Mouse (Mus musculus): ENCODE results near the gene Ceacam9.

The Ceacam9 gene

DNA sequence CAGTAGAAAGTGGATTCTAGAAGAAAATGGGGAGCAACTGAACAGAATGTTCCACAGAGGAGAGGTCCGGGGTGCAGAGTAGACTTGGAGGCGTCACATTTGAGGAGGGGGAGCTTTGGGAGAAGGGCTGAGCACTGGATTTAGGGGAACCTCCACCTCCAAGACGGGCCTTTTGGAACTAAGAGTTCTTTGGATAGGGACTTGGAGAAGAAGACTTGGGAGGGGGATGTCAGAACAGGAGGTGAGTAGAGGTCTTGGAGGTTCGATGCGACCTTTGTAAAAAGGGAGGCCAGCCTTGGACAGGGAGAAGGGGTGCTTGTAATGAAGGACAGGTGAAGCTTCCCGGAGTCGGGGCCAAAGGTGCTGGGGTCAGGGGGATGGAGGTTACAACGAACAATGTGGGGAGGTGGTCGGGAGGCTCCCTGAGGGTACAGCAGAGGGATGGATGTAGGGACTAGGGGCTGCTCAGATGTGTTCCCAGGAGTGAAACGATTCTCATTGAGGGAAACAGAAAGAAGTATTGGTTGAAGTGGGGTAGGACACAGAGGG is 17.4 kb downstream of the Ceacam9 start:
- DNase-seq (ENCODE audit: low read depth): no peak

DNA sequence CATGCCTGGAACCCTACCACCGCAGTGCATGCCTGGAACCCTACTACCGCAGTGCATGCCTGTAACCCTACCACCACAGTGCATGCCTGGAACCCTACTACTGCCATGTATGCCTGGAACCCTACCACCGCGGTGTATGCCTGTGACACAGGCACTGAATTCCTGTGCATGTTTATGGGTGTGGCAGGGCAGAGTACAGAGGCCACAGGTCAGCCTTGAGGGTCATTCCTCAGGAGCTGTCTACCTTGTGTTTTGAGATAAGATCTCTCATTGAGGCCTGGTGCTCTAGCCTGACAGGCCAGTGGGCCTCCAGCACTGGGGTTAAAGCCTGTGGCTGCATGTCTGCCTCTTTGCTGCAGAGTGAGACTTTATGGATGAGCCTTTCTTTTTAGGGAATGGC is 23.6 kb downstream of the Ceacam9 start:
- DNase-seq (ENCODE audit: low read depth): no peak

DNA sequence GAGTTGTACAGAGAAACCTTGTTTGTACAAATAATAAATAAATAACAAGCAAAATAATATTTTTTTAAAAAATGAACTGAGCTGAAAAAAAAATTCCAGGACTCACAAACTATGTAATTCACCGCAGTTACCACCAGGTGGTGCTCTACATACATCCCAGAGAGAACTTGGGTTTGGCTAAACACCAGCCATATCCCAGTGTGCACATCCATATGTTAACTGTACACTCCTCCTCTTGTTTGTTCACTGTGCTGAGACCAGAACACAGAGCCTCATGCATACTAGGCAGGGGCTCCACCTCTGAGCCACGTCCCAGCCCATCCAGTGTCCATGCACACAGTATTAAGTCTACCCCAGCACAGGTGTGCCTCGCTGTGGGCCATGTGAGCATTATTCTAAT is 24.4 kb downstream of the Ceacam9 start:
- DNase-seq (ENCODE audit: low read depth): peak; percentile 92

DNA sequence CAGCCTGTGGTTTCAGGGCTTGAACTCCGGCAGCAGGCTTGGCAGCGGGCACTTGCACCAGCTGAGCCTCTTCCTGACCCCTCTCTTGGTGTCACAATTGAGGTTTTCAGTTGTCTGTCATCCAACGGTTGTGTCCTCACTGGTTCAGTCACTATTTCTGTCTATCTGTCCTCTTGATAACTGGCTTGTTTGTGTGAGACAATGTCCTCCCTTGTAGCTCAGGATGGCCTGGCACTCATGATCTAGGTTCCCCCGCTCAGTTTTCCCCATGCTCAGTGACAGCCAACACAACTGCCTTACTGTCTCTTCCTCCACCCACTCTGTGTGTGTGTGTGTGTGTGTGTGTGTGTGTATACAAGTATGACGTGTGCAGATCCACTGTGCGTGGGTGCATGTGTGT is 25.9 kb downstream of the Ceacam9 start:
- no peak for DNase-seq (ENCODE audit: low read depth)

DNA sequence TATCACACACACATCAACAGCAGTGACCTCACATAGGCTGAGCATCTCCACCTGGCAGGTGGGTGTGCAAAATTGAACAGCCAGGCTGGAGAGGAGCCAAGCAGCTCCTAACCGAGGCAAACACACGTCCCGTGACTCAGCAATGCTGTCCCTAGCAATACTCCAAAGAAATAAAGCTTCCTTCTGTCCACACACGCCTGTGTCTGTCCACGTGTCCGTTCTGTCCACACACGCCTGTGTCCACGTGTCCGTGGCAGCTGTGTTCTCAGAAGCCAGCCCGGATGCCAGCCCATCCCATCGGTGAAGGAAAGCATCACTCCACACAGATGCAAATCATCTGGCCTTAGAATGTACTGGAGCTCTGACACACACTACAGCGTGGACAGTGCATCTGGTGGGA is 30.3 kb downstream of the Ceacam9 start:
- no peak for DNase-seq (ENCODE audit: low read depth)

DNA sequence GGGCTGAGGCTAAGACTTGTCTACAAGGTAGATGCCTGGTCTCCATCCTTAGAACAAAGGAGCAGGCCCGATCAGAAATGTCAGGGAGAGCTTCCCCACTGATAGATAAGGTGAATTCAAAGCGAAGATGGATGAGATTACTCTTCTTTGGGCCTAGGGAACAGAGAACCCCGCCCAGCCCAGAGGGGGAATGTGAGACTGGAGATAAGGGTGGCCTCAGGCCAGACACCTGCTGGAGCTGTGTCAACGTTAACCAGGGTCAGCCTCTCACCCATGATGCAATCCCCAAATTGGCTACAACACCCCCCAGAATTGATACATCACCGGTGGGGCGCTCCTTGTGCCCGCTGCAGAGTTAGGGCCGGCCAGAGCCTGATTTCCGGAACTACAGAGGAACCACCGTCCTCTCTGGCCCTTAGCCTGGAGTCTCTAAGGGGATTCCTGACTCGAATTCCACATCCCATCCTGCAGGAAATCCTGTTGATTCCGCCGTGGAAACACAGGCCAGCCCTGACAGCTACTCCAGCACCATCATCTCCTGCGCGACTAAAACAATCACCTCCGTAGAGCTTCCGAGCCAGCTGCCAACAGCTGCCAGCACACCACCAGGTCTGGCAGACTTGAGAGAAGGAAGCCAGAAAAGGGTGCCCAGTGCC is 33.8 kb downstream of the Ceacam9 start:
- DNase-seq (ENCODE audit: low read depth): no peak

DNA sequence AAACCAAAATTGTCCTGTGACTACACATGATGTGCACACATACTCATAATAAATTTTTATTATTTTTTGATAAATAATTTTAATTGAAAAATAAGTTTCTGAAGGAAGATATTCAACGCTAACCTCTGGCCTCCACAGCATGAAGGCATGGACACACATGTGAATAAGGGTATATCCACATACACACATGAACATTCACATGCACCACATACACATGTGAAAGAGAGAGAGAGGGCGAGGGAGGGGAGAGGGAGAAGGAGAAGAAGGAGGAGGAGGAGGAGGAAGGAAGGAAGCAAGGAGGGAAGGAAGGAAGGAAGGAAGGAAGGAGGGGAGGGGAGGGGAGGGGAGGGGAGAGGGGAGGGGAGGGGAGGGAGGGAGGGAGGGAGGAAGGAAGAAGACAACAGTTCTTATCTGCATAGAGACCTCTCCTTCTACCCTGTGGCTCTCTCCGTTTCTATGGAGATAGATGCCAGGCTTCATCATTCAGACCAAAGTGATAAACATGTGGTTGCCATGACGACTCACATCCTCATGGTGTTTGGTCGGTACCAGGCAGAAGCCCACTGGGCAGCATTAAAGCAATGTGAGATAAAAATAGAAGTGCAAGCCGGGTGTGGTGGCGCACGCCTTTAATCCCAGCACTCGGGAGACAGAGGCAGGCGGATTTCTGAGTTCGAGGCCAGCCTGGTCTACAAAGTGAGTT is 37.3 kb downstream of the Ceacam9 start:
- DNase-seq (ENCODE audit: low read depth): peak; percentile 50

DNA sequence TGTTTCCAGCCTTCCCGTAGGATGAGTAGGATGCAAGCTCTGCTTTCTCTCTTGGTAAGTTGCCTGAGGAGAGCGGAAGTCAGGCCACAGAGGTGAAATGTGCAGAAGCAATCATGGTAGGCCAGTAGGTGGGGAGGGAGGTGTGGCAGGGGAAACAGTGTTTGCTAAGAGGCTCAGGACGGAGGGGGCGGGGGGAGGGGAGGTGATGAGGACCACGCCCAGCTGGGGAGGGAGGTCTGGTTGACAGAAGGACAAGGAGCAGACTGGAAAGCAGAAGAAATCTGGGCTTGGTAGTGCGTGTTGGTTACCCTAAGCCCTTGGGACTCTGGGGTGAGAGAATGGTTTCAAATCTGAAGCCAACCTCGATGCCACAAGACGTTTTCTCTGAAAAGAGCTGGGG is 38.6 kb downstream of the Ceacam9 start:
- peak; percentile 61 for DNase-seq (ENCODE audit: low read depth)

DNA sequence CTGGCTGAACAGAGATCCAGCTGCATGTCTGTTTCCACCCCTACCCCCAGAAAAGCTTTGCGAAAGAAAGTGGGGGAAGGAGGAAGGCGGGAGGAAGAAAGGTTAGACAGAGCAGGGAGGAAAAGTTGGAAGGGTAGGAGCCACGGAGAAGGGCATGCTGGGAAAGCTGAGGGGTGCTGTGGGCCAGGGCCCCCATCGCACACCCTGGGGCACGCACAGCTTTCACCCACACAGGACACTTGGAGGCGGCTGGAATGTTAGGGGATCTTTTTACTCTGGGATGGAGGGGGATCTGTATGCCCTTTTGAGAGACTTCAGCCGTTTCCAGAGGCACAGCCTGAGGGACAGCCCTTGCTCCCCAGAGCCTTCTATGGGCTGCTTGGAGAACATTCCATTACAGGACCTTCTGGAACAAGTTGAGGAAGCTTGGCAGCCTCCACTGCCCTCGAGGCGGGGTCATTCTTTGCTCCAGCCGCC is 39.3 kb downstream of the Ceacam9 start:
- peak; percentile 76 for DNase-seq (ENCODE audit: low read depth)

DNA sequence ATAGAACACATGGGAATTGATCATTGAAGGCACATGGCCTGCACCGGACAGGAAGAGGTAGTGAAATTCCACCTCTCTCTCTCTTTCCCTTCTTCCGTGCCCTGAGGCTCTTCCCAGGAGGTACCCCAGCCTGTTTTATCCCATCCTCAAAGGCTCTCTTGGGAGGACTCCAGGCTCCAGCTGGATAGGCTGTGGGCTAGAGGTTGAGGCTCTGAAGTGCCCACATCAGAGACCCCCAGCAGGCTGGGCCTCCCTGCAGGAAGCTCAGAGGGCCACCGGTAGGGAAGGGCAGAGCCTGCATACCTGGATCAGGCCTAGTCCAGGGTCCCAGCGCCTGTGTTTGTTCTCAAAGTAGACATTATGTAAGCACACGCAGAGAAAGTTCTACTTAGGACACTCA is 39.9 kb downstream of the Ceacam9 start:
- DNase-seq (ENCODE audit: low read depth): peak; percentile 30

DNA sequence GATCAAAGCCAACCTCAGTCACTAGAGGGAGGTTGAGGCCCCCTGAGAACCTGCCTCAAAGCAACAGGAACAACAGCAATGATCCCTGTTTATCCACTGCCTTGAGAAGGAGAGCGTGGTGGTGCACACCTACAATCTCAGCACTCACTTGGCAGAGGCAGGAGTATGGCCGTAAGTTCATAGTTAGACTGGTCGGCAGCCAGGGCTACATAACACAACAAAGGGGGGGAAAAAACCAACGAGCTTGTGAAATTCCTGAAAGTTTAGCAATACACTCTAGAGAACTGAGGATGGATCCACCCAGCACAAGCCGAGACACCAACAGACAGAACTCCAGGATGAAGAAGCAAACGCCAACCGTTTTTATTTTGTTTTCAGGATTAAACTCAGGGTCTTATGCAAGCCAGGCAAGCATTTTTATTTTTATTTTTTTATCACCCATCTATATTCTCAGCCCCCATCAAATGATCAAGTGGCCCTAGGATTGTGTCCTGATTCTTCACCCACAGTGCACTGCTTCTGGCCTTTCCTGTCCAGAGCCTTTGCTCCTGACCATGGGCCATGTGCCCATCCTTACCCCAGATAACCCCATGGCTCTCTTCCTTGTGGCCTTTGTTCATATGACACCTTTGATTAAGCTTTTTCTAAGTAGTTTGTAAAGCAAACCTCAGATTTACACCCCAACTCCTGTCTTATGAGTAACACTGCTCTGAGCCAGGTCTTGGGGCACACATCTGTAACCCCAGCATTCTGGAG is 41.9 kb downstream of the Ceacam9 start:
- peak; percentile 80 for DNase-seq (ENCODE audit: low read depth)

DNA sequence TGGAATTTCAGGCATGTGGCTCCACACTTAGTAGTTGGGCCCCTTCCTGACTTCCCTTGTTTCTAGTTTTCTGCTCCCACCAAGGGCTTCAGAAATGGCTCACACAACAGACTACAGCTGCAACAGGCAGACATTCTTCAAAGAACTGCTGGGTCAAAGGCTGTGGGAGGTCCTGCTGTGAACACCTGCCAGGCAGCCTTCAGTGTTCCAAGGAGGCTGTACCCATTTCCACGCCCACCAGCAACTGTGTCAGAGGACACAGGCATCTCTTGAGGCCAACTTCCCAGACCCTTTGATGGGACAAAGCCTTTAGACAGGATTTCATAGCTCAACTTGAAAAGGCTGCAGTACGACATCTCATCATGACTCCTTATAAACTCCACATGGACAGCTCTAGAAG is 44.7 kb downstream of the Ceacam9 start:
- DNase-seq (ENCODE audit: low read depth): no peak
